Mouse (Mus musculus): ENCODE measurements around the gene Pacrg. TPM values are rescaled to one million over a fixed set of nuclear protein-coding genes. Genes with fewer than 3 reads are reported as not detected.

Pacrg gene
- polyA plus RNA-seq, 1 experiment = 1.6 TPM

DNA sequence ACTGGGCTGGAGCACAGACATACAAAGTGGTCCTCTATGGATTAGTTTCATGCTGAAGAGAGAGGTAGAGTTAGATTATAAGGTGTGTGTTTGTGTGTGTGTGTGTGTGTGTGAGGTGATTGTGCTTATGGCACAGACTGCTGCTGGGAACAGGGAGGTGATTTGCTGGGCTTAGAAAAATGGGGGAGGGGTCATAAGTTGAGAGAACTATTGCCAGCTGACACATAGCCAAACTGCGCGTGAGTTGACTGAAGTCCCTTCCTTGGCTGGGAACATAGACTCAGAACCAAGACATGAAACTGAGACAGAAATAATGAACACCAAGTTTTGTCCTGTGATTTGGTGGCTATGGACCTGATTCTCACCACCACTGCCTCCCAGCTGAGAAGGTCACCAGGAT lies 351.2 kb downstream of the Pacrg start:
- no peak overlapping the region for H3K4me3 ChIP-seq (ENCODE audit: insufficient read depth, low read depth, low read length)
- peak overlapping the region; percentile 20; the same call in 1 of the 2 replicates for H3K27ac ChIP-seq (replicated peaks; ENCODE audit: low read depth, low read length)
- peaks cover 32% of the 10 kb centered on the region for H3K4me1 ChIP-seq (ENCODE audit: control insufficient read depth, insufficient read depth, insufficient read length, low read length)

DNA sequence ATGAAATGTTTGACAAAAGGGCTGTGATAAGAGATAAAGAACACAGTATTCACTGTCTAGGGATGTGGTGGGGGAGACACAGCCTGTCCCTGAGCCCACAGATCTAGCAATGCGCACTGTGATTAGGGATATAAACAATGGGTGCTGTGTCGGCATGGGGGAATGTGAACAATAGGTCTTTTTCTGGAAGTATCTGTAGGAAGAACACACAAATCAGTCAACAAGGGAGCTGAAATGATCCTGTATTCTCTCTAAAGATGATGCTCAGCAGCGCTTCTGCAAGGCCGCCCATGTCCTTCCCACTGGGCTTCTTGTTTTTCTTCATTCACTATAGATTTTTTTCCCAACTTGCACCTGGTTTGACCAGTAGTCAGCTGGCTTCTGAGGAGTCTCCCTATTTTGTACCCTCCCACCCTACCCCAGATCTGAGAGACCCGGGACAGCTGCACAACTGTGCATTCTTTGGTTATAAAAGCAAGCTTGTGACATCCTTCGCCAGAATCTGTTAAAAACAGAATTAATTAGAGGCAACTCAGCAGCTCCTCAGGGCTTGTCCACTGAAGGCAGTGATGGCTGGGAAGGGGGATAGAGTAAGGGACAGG lies 356.1 kb downstream of the Pacrg start:
- peaks cover 10% of the 10 kb centered on the region for H3K4me1 ChIP-seq (ENCODE audit: control insufficient read depth, insufficient read depth, insufficient read length, low read length)
- no peak overlapping the region for H3K27ac ChIP-seq (replicated peaks; ENCODE audit: low read depth, low read length)
- no peak overlapping the region for H3K4me3 ChIP-seq (ENCODE audit: insufficient read depth, low read depth, low read length)

DNA sequence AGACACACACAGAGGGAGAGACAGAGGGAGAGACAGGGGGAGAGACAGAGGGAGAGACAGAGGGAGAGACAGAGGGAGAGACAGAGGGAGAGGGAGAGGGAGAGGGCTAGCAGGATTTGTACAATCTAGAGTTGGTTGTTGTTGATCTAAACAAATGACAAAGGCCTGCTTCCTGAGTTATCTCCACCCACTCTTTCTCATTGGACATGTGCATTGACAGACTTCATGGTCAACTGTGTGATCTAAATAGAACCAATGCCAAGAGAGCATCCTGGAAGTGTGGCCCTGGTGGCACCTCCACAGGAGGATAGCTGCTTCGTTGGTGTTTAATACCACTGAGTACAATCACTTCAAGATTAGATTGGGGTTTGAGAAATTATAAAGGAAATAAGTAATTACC lies 359.0 kb downstream of the Pacrg start:
- Histone ChIP-seq H3K27ac (replicated peaks; ENCODE audit: low read depth, low read length) (no peak overlapping the region), H3K4me1 (ENCODE audit: control insufficient read depth, insufficient read depth, insufficient read length, low read length) (peaks cover 10% of the 10 kb centered on the region), H3K4me3 (ENCODE audit: insufficient read depth, low read depth, low read length) (no peak overlapping the region)

DNA sequence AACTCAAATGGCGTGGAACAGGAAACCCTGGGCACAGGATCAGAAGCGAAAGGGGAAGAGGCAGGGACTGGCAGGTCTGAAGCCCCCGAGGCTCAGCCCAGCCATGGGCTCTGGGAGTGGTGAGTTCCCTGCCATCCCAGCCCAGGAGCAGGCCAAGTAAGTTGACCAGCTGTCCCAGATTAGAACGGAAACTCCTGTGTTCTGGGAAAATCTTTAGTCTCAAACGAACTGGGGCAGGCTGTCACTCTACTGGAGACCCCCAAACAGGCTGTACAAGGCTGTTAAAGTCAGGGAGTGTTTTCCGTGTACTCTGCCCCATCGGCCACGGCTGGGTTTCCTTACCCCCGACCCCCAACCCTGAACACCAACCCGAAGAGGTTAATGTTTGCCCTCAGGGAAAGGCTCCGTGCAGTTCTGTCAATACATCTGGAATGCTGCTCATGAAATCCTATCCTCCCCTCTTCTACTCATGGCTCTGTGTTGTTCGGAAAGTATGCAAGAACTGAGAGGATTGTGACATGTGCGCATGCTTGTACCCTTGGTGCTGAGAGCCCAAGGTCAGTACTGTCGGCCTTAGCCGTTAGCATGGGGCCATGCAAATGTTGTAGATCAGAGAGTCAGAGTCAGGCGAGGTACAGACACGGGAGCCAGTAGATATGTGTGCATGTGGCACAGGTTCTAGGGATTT lies 360.9 kb downstream of the Pacrg start:
- Histone ChIP-seq H3K27ac (replicated peaks; ENCODE audit: low read depth, low read length) (peak overlapping the region; percentile 72), H3K4me3 (ENCODE audit: insufficient read depth, low read depth, low read length) (no peak overlapping the region), H3K4me1 (ENCODE audit: control insufficient read depth, insufficient read depth, insufficient read length, low read length) (peaks cover 10% of the 10 kb centered on the region)

DNA sequence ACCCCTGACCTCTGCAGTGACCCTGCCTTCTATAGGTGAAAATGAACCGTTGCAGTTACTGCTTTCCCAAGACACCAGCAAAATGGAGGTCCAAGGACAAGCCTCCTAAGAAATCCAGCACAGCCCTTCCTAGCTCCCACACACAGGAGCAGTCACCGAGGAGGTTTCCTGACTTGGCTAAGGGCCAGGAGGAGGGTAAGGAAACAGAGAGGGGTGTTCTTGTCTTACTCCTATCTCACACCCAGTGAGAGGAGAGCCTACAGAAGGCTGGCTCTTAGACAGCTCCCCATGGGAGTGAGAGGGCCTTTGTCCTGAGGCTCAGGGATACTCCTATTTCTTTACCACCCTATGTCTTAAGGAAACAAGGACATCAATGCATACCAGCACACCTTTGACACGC lies 361.7 kb downstream of the Pacrg start:
- Histone ChIP-seq H3K27ac (replicated peaks; ENCODE audit: low read depth, low read length) (peak overlapping the region; percentile 72), H3K4me1 (ENCODE audit: control insufficient read depth, insufficient read depth, insufficient read length, low read length) (peaks cover 10% of the 10 kb centered on the region), H3K4me3 (ENCODE audit: insufficient read depth, low read depth, low read length) (no peak overlapping the region)

DNA sequence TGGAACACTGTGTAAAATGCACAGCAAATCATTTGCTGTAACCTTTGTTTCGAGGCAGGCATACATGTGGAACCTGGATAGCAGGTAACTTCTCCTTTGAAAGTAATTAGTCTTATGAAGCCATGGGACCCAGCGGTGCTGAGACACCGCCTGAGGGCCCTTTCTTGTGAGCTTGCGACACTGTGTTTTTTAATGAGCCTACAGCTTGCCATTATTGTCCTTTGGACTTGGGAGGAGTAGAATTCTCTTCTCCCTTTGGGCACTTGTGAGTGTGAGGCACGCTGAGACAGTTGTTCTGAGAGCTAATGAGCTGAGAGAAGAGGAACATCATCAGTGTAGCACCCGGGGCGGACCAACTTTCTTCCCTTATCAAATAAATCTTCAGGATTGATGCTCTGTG lies 363.3 kb downstream of the Pacrg start:
- Histone ChIP-seq H3K4me1 (ENCODE audit: control insufficient read depth, insufficient read depth, insufficient read length, low read length) (peaks cover 10% of the 10 kb centered on the region), H3K27ac (replicated peaks; ENCODE audit: low read depth, low read length) (no peak overlapping the region), H3K4me3 (ENCODE audit: insufficient read depth, low read depth, low read length) (no peak overlapping the region)

DNA sequence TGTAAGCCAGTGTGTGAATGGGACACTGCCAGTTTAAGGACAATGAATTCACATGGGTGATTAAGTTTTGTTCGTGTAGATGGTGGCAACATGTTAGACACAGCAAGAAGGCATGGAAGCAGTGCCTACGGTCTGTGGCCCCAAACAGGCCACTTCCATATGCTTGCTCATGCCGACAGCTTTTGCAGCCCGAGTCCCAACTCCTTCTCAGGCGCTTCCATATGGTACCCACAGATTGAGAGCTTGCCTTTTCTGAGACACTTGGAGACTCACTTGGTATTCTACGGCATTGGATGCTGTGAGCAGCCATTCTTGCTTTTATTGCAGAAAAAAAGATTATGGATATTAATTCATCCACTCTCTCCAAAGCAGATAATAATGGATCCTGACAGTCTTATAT lies 365.1 kb downstream of the Pacrg start:
- H3K27ac ChIP-seq (replicated peaks; ENCODE audit: low read depth, low read length) = no peak overlapping the region
- no peak overlapping the region for H3K4me3 ChIP-seq (ENCODE audit: insufficient read depth, low read depth, low read length)
- peaks cover 10% of the 10 kb centered on the region for H3K4me1 ChIP-seq (ENCODE audit: control insufficient read depth, insufficient read depth, insufficient read length, low read length)

DNA sequence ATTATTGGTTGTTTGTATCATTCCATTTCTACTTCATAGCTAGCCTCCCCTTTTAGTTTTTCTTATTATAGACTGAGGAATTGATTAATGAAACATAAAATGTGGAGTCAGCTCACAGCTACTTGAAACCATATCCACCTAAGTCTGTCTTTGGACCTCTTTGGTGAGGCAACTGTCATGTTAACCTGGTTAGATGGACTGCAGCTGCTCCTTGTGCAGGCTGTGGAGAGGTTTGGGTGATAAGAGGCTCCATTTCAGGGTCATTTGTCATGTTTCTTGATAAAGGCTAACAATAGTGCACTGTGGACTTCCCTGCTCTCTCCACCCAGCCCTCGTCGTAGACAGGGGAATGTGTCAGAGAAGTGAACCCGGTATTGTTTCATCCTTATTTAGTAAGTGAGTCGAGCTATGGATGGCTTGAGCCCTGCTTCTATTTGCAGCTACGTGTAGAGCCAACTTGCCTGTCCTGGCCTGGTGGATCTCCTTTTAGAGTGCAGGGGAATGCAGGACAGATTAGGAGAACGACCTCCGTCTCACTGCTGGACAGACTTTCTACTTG lies 366.2 kb downstream of the Pacrg start:
- H3K4me3 ChIP-seq (ENCODE audit: insufficient read depth, low read depth, low read length) = no peak overlapping the region
- H3K27ac ChIP-seq (replicated peaks; ENCODE audit: low read depth, low read length) = no peak overlapping the region
- H3K4me1 ChIP-seq (ENCODE audit: control insufficient read depth, insufficient read depth, insufficient read length, low read length) = peaks cover 6% of the 10 kb centered on the region

DNA sequence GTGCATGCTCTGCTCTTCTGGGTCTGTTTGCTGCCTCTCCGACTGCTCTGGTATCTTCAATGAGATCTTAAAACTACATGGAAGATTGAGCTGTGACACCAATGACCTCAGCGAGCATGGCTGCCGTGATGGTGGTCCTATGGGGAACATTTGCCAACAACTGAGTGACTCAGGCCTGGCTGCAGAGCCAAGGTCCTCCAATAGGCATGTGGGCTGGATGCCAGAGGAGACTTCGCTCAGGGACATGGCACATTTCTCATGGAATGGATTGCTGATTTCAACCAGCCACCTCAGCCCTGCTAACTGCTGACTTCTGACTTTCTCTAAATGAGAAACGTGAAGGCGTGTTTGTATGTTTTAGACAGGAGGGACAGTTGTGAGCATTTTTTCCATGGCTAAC lies 366.9 kb downstream of the Pacrg start:
- H3K4me3 ChIP-seq (ENCODE audit: insufficient read depth, low read depth, low read length) = no peak overlapping the region
- H3K4me1 ChIP-seq (ENCODE audit: control insufficient read depth, insufficient read depth, insufficient read length, low read length) = peaks cover 3% of the 10 kb centered on the region
- no peak overlapping the region for H3K27ac ChIP-seq (replicated peaks; ENCODE audit: low read depth, low read length)

DNA sequence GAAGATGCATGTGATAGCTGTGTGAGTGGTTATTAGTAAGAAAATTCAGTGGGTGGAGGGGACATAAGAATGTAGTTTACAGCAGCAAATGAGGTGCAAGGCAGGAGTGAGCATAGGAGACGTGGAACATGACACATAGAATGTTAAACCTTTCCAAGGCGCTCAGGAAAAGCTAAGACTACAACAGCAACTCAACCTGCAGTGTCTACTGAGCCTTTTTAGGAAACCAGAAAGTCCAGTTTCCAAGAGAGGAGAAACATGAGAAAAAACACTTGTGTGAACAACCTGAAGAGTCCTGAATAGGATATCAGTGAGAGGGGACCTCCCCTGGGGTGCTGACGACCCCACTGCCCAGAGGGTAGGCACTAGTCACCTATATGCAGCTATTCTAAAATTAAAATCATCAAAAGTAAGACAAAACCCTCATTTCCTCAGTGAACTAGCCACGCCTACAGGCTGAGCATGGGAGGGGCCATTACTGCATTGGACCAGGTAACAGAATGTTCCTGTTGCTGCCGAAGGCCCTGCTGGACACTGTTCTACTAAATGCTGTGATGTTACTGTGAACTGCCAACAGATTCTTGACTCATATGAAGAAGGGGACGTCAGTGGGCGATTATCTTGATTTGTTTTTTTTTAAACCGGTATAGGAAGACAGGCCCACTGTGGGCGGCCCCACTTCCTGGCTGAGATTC lies 370.1 kb downstream of the Pacrg start:
- Histone ChIP-seq H3K4me3 (ENCODE audit: insufficient read depth, low read depth, low read length) (no peak overlapping the region), H3K27ac (replicated peaks; ENCODE audit: low read depth, low read length) (no peak overlapping the region), H3K4me1 (ENCODE audit: control insufficient read depth, insufficient read depth, insufficient read length, low read length) (no peaks in the 10 kb centered on the region; the same call in none of the 2 replicates)

DNA sequence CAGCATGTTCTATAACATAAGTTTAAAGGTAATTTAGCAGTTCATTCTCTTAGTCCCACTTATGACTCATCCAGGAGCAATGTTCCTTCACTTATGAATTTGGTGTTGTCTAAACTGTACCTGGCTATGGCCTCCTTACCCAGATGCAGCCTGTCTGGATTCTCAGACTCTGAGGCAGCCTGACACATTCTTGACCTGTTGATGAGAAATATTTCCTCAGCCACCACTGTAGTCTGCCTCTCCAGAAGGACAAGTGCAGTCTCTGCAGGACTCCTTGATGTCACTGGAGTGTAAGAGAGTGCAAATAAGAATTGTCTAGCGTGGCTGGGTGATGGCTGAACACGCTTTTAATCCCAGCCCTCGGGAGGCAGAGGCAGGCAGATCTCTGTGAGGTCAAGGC lies 373.0 kb downstream of the Pacrg start:
- H3K4me1 ChIP-seq (ENCODE audit: control insufficient read depth, insufficient read depth, insufficient read length, low read length) = no peaks in the 10 kb centered on the region; the same call in none of the 2 replicates

DNA sequence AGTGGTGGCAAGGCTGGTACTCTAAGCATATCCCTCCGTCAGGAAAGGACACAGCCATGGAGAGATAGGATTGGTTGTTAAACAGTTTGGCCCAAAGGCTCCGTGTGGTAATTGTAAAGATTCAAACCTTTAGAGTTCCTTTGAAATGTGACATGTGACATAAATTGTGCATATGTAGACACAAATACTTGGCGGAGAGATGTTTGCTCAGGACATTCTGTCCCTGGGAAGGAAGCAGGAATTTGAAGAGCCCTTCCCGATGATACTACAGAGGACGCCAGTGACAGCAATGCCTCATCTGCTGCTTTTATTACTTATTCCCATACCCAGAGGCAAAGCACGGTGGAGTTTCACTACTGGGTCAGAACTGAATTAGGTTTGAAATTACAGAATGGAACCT lies 374.6 kb downstream of the Pacrg start:
- no peak overlapping the region for H3K4me3 ChIP-seq (ENCODE audit: insufficient read depth, low read depth, low read length)
- H3K4me1 ChIP-seq (ENCODE audit: control insufficient read depth, insufficient read depth, insufficient read length, low read length) = no peaks in the 10 kb centered on the region; the same call in none of the 2 replicates
- no peak overlapping the region for H3K27ac ChIP-seq (replicated peaks; ENCODE audit: low read depth, low read length)

More for the DNA sequence above, 373.0 kb downstream of the Pacrg start:
- no peak overlapping the region for H3K4me3 ChIP-seq (ENCODE audit: insufficient read depth, low read depth, low read length)
- no peak overlapping the region for H3K27ac ChIP-seq (replicated peaks; ENCODE audit: low read depth, low read length)

DNA sequence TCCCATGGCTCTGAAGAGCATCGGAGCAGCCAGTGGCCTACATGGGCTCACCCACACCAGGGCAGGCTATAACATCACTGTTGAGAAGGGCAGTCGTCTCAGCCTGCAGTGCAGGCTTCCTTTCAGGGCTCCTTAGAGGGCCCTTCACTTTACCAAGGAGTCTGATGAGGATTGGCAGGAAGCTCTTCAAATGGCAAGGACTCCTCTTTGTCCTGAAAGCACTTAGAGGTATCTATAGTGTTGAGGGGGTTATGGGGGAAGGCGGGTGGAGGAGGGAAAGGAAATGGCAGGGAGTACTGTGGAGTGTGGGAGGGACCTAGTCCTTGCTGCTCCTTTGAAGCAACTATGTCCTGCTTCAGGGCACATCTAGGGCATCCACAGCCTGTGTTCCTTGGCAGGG lies 375.4 kb downstream of the Pacrg start:
- Histone ChIP-seq H3K4me1 (ENCODE audit: control insufficient read depth, insufficient read depth, insufficient read length, low read length) (no peaks in the 10 kb centered on the region; the same call in 1 of the 2 replicates), H3K4me3 (ENCODE audit: insufficient read depth, low read depth, low read length) (no peak overlapping the region), H3K27ac (replicated peaks; ENCODE audit: low read depth, low read length) (no peak overlapping the region)

DNA sequence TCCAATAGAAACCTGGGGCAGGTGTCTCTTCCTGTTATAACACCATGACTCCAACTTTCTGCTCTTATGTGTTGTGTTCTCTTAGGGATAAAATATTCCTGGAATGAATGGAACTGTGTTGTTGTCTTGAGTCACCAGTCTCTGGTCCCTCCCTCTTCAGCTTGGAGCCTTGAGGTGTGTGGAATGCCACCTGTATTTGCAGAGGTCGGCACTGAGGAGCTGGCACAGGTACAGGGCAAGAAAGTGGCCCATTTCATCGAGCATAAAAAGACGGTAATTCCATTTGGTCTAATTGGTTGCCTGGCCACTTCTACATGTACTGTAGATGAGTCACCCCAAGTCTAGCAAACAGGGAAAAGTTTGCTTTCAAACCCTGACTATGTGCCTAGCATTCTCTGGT lies 376.5 kb downstream of the Pacrg start:
- Histone ChIP-seq H3K27ac (replicated peaks; ENCODE audit: low read depth, low read length) (no peak overlapping the region), H3K4me3 (ENCODE audit: insufficient read depth, low read depth, low read length) (no peak overlapping the region), H3K4me1 (ENCODE audit: control insufficient read depth, insufficient read depth, insufficient read length, low read length) (no peaks in the 10 kb centered on the region; the same call in 1 of the 2 replicates)

DNA sequence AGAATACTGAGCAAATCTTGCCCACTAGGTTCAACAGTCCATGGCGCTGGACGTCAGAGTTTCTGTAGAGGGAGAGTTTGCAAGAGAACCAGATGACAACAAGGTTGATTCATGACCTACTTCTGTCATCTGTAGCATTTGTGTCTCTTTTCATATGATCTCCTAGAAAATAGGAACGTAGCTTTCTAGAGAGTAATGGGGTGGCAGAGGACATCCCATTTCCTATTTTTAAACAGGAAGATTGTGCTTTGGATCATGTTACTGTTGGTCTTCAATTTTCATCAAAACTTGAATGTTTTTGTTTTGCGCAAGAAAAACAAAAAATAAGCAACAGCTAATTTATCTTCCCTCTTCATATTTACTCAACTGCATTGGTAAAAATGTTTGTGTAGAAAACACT lies 379.2 kb downstream of the Pacrg start:
- Histone ChIP-seq H3K27ac (replicated peaks; ENCODE audit: low read depth, low read length) (no peak overlapping the region), H3K4me3 (ENCODE audit: insufficient read depth, low read depth, low read length) (no peak overlapping the region), H3K4me1 (ENCODE audit: control insufficient read depth, insufficient read depth, insufficient read length, low read length) (peaks cover 5% of the 10 kb centered on the region)
